ENCODE assay signal across 8 mouse cellular contexts in genomic region chr2:110179669-110180315, GRCm38 (mm10).
DNase-seq lines count a peak whose midpoint lies in the region; ATAC-seq and TF ChIP-seq lines count a peak whose summit lies in the region.

No protein-coding gene starts in this region.

- no peak overlapping the region for H3K9ac ChIP-seq in forebrain, embryonic 12.5 days
- peak overlapping the region; percentile 35; the same call in 1 of the 2 replicates for H3K9ac ChIP-seq in hindbrain, embryonic 11.5 days (ENCODE audit: low read depth, low read length)
- H3K9ac ChIP-seq in limb, embryonic 13.5 days = no peak overlapping the region
- no peak overlapping the region for H3K9ac ChIP-seq in neural tube, embryonic 12.5 days

- H3K4me1 ChIP-seq in lung, adult 2 months (ENCODE audit: control insufficient read depth, insufficient read depth, low read length) = no peaks in the 10 kb centered on the region
- peaks cover 20% of the 10 kb centered on the region for H3K4me1 ChIP-seq in forebrain, embryonic 12.5 days
- peaks cover 14% of the 10 kb centered on the region for H3K4me1 ChIP-seq in hindbrain, embryonic 11.5 days (replicated peaks; ENCODE audit: control insufficient read depth, insufficient read depth, low read length)
- H3K4me1 ChIP-seq in limb, embryonic 13.5 days = peaks cover 55% of the 10 kb centered on the region
- H3K4me1 ChIP-seq in neural tube, embryonic 12.5 days = peaks cover 35% of the 10 kb centered on the region

- H3K27ac ChIP-seq in forebrain, embryonic 12.5 days = no peak overlapping the region
- H3K27ac ChIP-seq in hindbrain, embryonic 11.5 days (ENCODE audit: low read depth, low read length) = peak overlapping the region; percentile 58
- peak overlapping the region; percentile 44; the same call in 1 of the 2 replicates for H3K27ac ChIP-seq in limb, embryonic 13.5 days
- H3K27ac ChIP-seq in neural tube, embryonic 12.5 days = peak overlapping the region; percentile 39; the same call in 1 of the 2 replicates

- no peaks in the 10 kb centered on the region for H3K27me3 ChIP-seq in forebrain, embryonic 12.5 days
- H3K27me3 ChIP-seq in hindbrain, embryonic 11.5 days (ENCODE audit: control insufficient read depth, insufficient read depth, low read length) = no peaks in the 10 kb centered on the region; the same call in 1 of the 2 replicates
- H3K27me3 ChIP-seq in limb, embryonic 13.5 days = no peaks in the 10 kb centered on the region
- H3K27me3 ChIP-seq in neural tube, embryonic 12.5 days (replicated peaks) = no peaks in the 10 kb centered on the region

- no peaks in the 10 kb centered on the region for H3K9me3 ChIP-seq in forebrain, embryonic 12.5 days
- no peaks in the 10 kb centered on the region for H3K9me3 ChIP-seq in hindbrain, embryonic 11.5 days (ENCODE audit: control insufficient read depth, low read length)
- no peaks in the 10 kb centered on the region for H3K9me3 ChIP-seq in limb, embryonic 13.5 days
- H3K9me3 ChIP-seq in neural tube, embryonic 12.5 days = no peaks in the 10 kb centered on the region

- TF ChIP-seq POLR2A in lung, adult 2 months (IDR thresholded peaks at IDR 0.05; ENCODE audit: borderline replicate concordance, extremely low read depth, low read depth, low read length) = no peak

- WGBS in lung, adult 2 months = 9% methylated on average over 10 of the region's 10 CpGs
- WGBS in forebrain, embryonic 12.5 days = 44% methylated on average over 10 of the region's 10 CpGs
- 22% methylated on average over 10 of the region's 10 CpGs for WGBS in hindbrain, embryonic 11.5 days
- WGBS in limb, embryonic 13.5 days = 28% methylated on average over 10 of the region's 10 CpGs
- 23% methylated on average over 10 of the region's 10 CpGs for WGBS in neural tube, embryonic 12.5 days

- H3K4me3 ChIP-seq in lung, adult 2 months (replicated peaks; ENCODE audit: extremely low read depth, low read depth, low read length) = no peak overlapping the region
- no peak overlapping the region for H3K4me3 ChIP-seq in forebrain, embryonic 12.5 days (replicated peaks)
- no peak overlapping the region for H3K4me3 ChIP-seq in hindbrain, embryonic 11.5 days (ENCODE audit: low read depth, low read length)
- H3K4me3 ChIP-seq in limb, embryonic 13.5 days = no peak overlapping the region
- no peak overlapping the region for H3K4me3 ChIP-seq in neural tube, embryonic 12.5 days

- H3K36me3 ChIP-seq in forebrain, embryonic 12.5 days (replicated peaks) = no peaks in the 10 kb centered on the region
- no peaks in the 10 kb centered on the region for H3K36me3 ChIP-seq in hindbrain, embryonic 11.5 days (ENCODE audit: control insufficient read depth, insufficient read depth, low read length)
- no peaks in the 10 kb centered on the region for H3K36me3 ChIP-seq in limb, embryonic 13.5 days
- H3K36me3 ChIP-seq in neural tube, embryonic 12.5 days = no peaks in the 10 kb centered on the region

- ATAC-seq in forebrain, embryonic 12.5 days (ENCODE audit: low FRiP score) = peak; percentile 69
- peak; percentile 84 for ATAC-seq in hindbrain, embryonic 11.5 days (ENCODE audit: low FRiP score)
- ATAC-seq in limb, embryonic 13.5 days (ENCODE audit: low FRiP score, low read depth) = peak; percentile 76
- ATAC-seq in neural tube, embryonic 12.5 days (ENCODE audit: low FRiP score, low read depth) = peak; percentile 79
- ATAC-seq in inflammation-experienced regulatory T-cells, adult 6 months = no peak

- no peak overlapping the region for H3K4me2 ChIP-seq in forebrain, embryonic 12.5 days
- H3K4me2 ChIP-seq in hindbrain, embryonic 11.5 days (replicated peaks; ENCODE audit: low read depth, low read length) = no peak overlapping the region
- no peak overlapping the region for H3K4me2 ChIP-seq in limb, embryonic 13.5 days (replicated peaks)
- 0 out of 2 replicates have a peak overlapping the region, but pooled peaks have one; percentile 24 for H3K4me2 ChIP-seq in neural tube, embryonic 12.5 days (replicated peaks)

- peak; percentile 20 to 34 for DNase-seq in lung, adult 18-20 months
- DNase-seq in lung, adult 2 months = no peak
- peak; percentile 60 for DNase-seq in hindbrain, embryonic 11.5 days (ENCODE audit: low spot score)
- no peak for DNase-seq in urinary bladder, postnatal 10 days (ENCODE audit: low spot score)

- TF ChIP-seq CTCF in lung, adult 2 months (IDR thresholded peaks at IDR 0.05; ENCODE audit: insufficient read depth, low read length) = no peak

Comparison
In these comparisons a context has a peak if more than half of its experiments do, and no peak if none do; other contexts are left out.
1. DNase-seq: peak in lung, adult 18-20 months (2 of 2) and hindbrain, embryonic 11.5 days (single experiment); none in lung, adult 2 months (single experiment) and urinary bladder, postnatal 10 days (single experiment).